ENCODE assay signal across 8 mouse cellular contexts in the genomic region with DNA sequence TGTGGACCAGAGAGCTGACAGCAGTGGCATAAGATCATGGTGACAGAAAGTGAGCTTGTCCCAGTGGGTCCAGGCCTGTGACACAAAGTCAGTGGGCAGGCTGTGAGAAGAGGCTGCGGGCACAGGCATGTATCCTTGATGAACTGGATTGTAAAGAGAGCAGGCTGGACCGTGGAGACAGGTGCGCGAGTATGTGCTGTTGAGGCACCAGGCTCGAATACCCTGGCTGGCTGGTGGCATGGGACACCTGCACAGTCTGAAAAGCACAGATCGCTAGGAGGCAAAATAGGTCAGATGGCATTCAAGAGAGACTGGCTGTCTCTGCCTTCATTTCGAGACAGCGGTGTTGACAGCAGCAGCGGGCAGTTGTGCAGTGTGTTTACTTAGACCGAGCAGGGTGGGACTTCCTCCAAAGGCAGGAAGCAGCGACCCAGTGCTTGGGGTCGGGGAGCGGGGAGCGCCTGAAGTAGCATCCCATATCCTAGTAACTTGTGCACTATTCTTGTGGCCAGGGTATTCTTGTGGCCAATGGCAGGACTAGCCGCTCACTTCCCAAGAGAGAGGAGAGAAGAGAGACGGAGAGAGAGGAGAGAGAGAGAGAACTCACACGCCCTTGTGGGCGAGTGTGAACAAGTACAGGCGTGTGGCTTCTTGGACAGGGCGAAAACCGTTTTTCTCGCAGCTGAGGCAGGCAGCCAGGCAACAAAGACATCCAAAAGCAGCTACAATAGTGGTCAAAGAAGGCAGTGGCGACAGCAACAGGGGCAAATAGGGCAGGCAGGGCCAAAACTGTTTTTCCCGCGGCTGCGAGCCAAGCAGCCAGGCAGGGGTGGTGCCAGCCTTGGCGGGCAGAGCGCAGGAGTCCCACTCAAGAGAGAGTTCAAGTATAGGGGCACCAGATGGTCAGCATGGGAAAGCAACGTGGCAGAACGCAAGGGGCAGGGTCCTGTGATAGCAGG. TPM values are rescaled to one million over a fixed set of nuclear protein-coding genes. Genes with fewer than 3 reads are reported as not detected.
DNase-seq lines count a peak whose midpoint lies in the region; ATAC-seq and TF ChIP-seq lines count a peak whose summit lies in the region.

No protein-coding gene starts in this region.

- no peaks in the 10 kb centered on the region for H3K9me3 ChIP-seq in CH12.LX (replicated peaks; ENCODE audit: low read length)
- H3K9me3 ChIP-seq in forebrain, embryonic 11.5 days (ENCODE audit: control insufficient read depth, low read length): no peaks in the 10 kb centered on the region
- no peaks in the 10 kb centered on the region for H3K9me3 ChIP-seq in hindbrain, embryonic 10.5 days
- no peaks in the 10 kb centered on the region for H3K9me3 ChIP-seq in lung, postnatal 0 days (ENCODE audit: low read length)

- peak overlapping the region; percentile 47 for H3K4me2 ChIP-seq in CH12.LX (ENCODE audit: insufficient read depth, low read depth, poor library complexity, severe bottlenecking)
- peak overlapping the region; percentile 84 for H3K4me2 ChIP-seq in forebrain, embryonic 11.5 days (ENCODE audit: low read depth, low read length, severe bottlenecking)
- peak overlapping the region; percentile 83 for H3K4me2 ChIP-seq in lung, postnatal 0 days (replicated peaks; ENCODE audit: low read depth, low read length)

- WGBS in forebrain, embryonic 11.5 days: 9% methylated on average over 30 of the region's 30 CpGs
- 9% methylated on average over 30 of the region's 30 CpGs for WGBS in hindbrain, embryonic 10.5 days
- 4% methylated on average over 30 of the region's 30 CpGs for WGBS in lung, postnatal 0 days
- WGBS in olfactory bulb, adult 2 months: 11% methylated on average over 30 of the region's 30 CpGs

- no peak for DNase-seq in CH12.LX (ENCODE audit: extremely low read depth)
- peak; percentile 65 for DNase-seq in forebrain, embryonic 11.5 days (ENCODE audit: low spot score)
- peak; percentile 60 for DNase-seq in hindbrain, embryonic 10.5 days (ENCODE audit: low spot score)
- DNase-seq in layer of hippocampus, adult 9-11 months: peak; percentile 14
- peak; percentile 39 for DNase-seq in lung, postnatal 0 days (ENCODE audit: low spot score)
- DNase-seq in thymus, postnatal 36 days: peak; percentile 64 to 68

- ATAC-seq in forebrain, embryonic 11.5 days (replicated peaks; ENCODE audit: low FRiP score): peak; percentile 85
- ATAC-seq in lung, postnatal 0 days: peak; percentile 75

- peaks cover 0 to 5% of the 10 kb centered on the region in 2 experiments; a peak in 1 of 4 replicates for H3K4me1 ChIP-seq in CH12.LX (ENCODE audit: control insufficient read depth in 1 of 2, insufficient read depth in 2 of 2)
- H3K4me1 ChIP-seq in brown adipose tissue, adult 24 weeks (ENCODE audit: control insufficient read depth, insufficient read depth, insufficient read length, low read length): no peaks in the 10 kb centered on the region
- H3K4me1 ChIP-seq in forebrain, embryonic 11.5 days (replicated peaks; ENCODE audit: control insufficient read depth, insufficient read depth, low read length): no peaks in the 10 kb centered on the region; the same call in 1 of the 2 replicates
- peaks cover 10% of the 10 kb centered on the region; the same call in 1 of the 2 replicates for H3K4me1 ChIP-seq in hindbrain, embryonic 10.5 days (replicated peaks)
- H3K4me1 ChIP-seq in lung, postnatal 0 days (ENCODE audit: insufficient read depth, low read depth, low read length): no peaks in the 10 kb centered on the region; the same call in 1 of the 2 replicates
- H3K4me1 ChIP-seq in olfactory bulb, adult 2 months (ENCODE audit: control insufficient read depth, insufficient read depth, low read length): peaks cover 9% of the 10 kb centered on the region

- H3K36me3 ChIP-seq in CH12.LX (replicated peaks in 1 of 2; ENCODE audit: control insufficient read depth in 1 of 2, insufficient read depth in 1 of 2, low read length in 1 of 2): no peaks in the 10 kb centered on the region
- no peaks in the 10 kb centered on the region for H3K36me3 ChIP-seq in forebrain, embryonic 11.5 days (ENCODE audit: control insufficient read depth, insufficient read depth, low read length)
- H3K36me3 ChIP-seq in hindbrain, embryonic 10.5 days: no peaks in the 10 kb centered on the region
- H3K36me3 ChIP-seq in lung, postnatal 0 days (ENCODE audit: insufficient read depth, low read length): no peaks in the 10 kb centered on the region

- TF ChIP-seq RAD21 in CH12.LX (IDR thresholded peaks at IDR 0.05; ENCODE audit: low read depth, low read length): no peak

- in situ Hi-C loops in CH12.LX (cut with MboI; ENCODE audit: low pct_ligation_motif_present, low pct_unique_long_range_greater_than_20kb, low sequenced_read_pairs): no loop called here

- no peaks in the 10 kb centered on the region for H3K27me3 ChIP-seq in CH12.LX (replicated peaks)
- H3K27me3 ChIP-seq in forebrain, embryonic 11.5 days (ENCODE audit: control insufficient read depth, insufficient read depth, low read length): no peaks in the 10 kb centered on the region
- H3K27me3 ChIP-seq in hindbrain, embryonic 10.5 days (ENCODE audit: insufficient read depth, poor library complexity, severe bottlenecking): no peaks in the 10 kb centered on the region
- no peaks in the 10 kb centered on the region for H3K27me3 ChIP-seq in lung, postnatal 0 days (replicated peaks; ENCODE audit: insufficient read depth, low read length)

- no peak for TF ChIP-seq POLR2A in CH12.LX (IDR thresholded peaks at IDR 0.05; ENCODE audit: low read depth, low read length)
- TF ChIP-seq POLR2A in olfactory bulb, adult 2 months (IDR thresholded peaks at IDR 0.05; ENCODE audit: insufficient read depth, low read depth, low read length): no peak

- H3K9ac ChIP-seq in CH12.LX (ENCODE audit: insufficient read depth, low read depth): peak overlapping the region; percentile 13; the same call in 1 of the 2 replicates
- peak overlapping the region; percentile 70 for H3K9ac ChIP-seq in forebrain, embryonic 11.5 days (ENCODE audit: low read length)
- 0 out of 2 replicates have a peak overlapping the region, but pooled peaks have one; percentile 26 for H3K9ac ChIP-seq in lung, postnatal 0 days (replicated peaks; ENCODE audit: low read depth)

- TF ChIP-seq EP300 in CH12.LX (IDR thresholded peaks at IDR 0.05; ENCODE audit: low read length): no peak
- no peak for TF ChIP-seq EP300 in lung, postnatal 0 days (IDR thresholded peaks at IDR 0.05)

- dilution Hi-C loops in CH12.LX (cut with MboI; ENCODE audit: extremely low pct_ligation_motif_present, extremely low pct_unique_long_range_greater_than_20kb, low sequenced_read_pairs): no loop called here

- no peak for TF ChIP-seq CTCF in CH12.LX (conservative IDR thresholded peaks at IDR 0.05 in 1 of 2, IDR thresholded peaks at IDR 0.05 in 1 of 2; ENCODE audit: low read depth in 2 of 2, low read length in 2 of 2)
- TF ChIP-seq CTCF in lung, postnatal 0 days (IDR thresholded peaks at IDR 0.05): no peak
- no peak for TF ChIP-seq CTCF in olfactory bulb, adult 2 months (IDR thresholded peaks at IDR 0.05; ENCODE audit: insufficient read depth, low read depth, low read length)

- no peaks in the 10 kb centered on the region for H3K79me2 ChIP-seq in CH12.LX (replicated peaks; ENCODE audit: control insufficient read depth, extremely low read depth, insufficient read depth, poor library complexity, severe bottlenecking)

- H3K27ac ChIP-seq in CH12.LX (ENCODE audit: insufficient read depth, low read depth): no peak overlapping the region
- H3K27ac ChIP-seq in brown adipose tissue, adult 24 weeks (replicated peaks; ENCODE audit: low read depth, low read length): no peak overlapping the region
- H3K27ac ChIP-seq in forebrain, embryonic 11.5 days (ENCODE audit: low read depth, low read length): no peak overlapping the region
- peak overlapping the region; percentile 84 for H3K27ac ChIP-seq in hindbrain, embryonic 10.5 days
- H3K27ac ChIP-seq in lung, postnatal 0 days (ENCODE audit: low read length): no peak overlapping the region
- H3K27ac ChIP-seq in olfactory bulb, adult 2 months (ENCODE audit: insufficient read depth, low read depth, low read length): no peak overlapping the region

- H3K4me3 ChIP-seq in CH12.LX (replicated peaks in 1 of 3; ENCODE audit: low read depth in 2 of 3, low read length in 2 of 3, poor library complexity in 1 of 3): peak overlapping the region in 1 of 3 experiments; percentile 51
- H3K4me3 ChIP-seq in brown adipose tissue, adult 24 weeks (ENCODE audit: insufficient read depth, low read depth, low read length): peak overlapping the region; percentile 59
- peak overlapping the region; percentile 42 for H3K4me3 ChIP-seq in forebrain, embryonic 11.5 days (ENCODE audit: low read depth, low read length)
- H3K4me3 ChIP-seq in hindbrain, embryonic 10.5 days: peak overlapping the region; percentile 61
- H3K4me3 ChIP-seq in lung, postnatal 0 days (ENCODE audit: low read depth, low read length): peak overlapping the region; percentile 44
- H3K4me3 ChIP-seq in olfactory bulb, adult 2 months (ENCODE audit: insufficient read depth, low read depth, low read length): peak overlapping the region; percentile 42

RNA-seq across cellular contexts. Expression of a gene that starts 14.4 kb away (rescaled TPM):
- total RNA-seq in CH12.LX (2012; rRNA removed) (not detected in 2 replicates), CH12.LX (2014; rRNA removed) (not detected in 2 replicates)
- not detected in 2 replicates for polyA plus RNA-seq in CH12.LX (2012; ENCODE audit: insufficient read length, low read depth)
- polyA plus RNA-seq in brown adipose tissue, adult 24 weeks (2012; ENCODE audit: insufficient read depth, insufficient read length, missing spikeins): not detected in 2 replicates
- polyA plus RNA-seq in forebrain, embryonic 11.5 days (2014; fragmentation: Nextera tagmentation; extraction: Ambion mirVana): 1.7 and 2.3 TPM in 2 replicates
- polyA plus RNA-seq in hindbrain, embryonic 10.5 days (2016; fragmentation: Nextera tagmentation; extraction: Ambion mirVana): 1.3 and 3.3 TPM in 2 replicates
- 0.06 and 0.18 TPM in 2 replicates for polyA plus RNA-seq in lung, postnatal 0 days (2015; fragmentation: Nextera tagmentation; extraction: Ambion mirVana)
- not detected in 2 replicates for polyA plus RNA-seq in olfactory bulb, adult 2 months (2012; ENCODE audit: insufficient read depth, insufficient read length, low replicate concordance, missing spikeins)

RNA-seq across cellular contexts. Expression of a gene that starts 18.6 kb away (rescaled TPM):
- total RNA-seq in CH12.LX (2012; rRNA removed) (91.2 and 112 TPM in 2 replicates), CH12.LX (2014; rRNA removed) (163 and 184 TPM in 2 replicates)
- polyA plus RNA-seq in CH12.LX (2012; ENCODE audit: insufficient read length, low read depth): 84.0 and 92.3 TPM in 2 replicates
- polyA plus RNA-seq in brown adipose tissue, adult 24 weeks (2012; ENCODE audit: insufficient read depth, insufficient read length, missing spikeins): 6.5 and 8.0 TPM in 2 replicates
- 77.6 and 77.7 TPM in 2 replicates for polyA plus RNA-seq in forebrain, embryonic 11.5 days (2014; fragmentation: Nextera tagmentation; extraction: Ambion mirVana)
- 54.8 and 75.7 TPM in 2 replicates for polyA plus RNA-seq in hindbrain, embryonic 10.5 days (2016; fragmentation: Nextera tagmentation; extraction: Ambion mirVana)
- 22.9 and 24.8 TPM in 2 replicates for polyA plus RNA-seq in lung, postnatal 0 days (2015; fragmentation: Nextera tagmentation; extraction: Ambion mirVana)
- not detected in 2 replicates for polyA plus RNA-seq in olfactory bulb, adult 2 months (2012; ENCODE audit: insufficient read depth, insufficient read length, low replicate concordance, missing spikeins)

RNA-seq across cellular contexts. Expression of a gene that starts 18.6 kb away (rescaled TPM):
- total RNA-seq in CH12.LX (2012; rRNA removed): 6.0 and 6.4 TPM in 2 replicates
- 8.9 and 10.4 TPM in 2 replicates for total RNA-seq in CH12.LX (2014; rRNA removed)
- 6.6 TPM in 2 replicates for polyA plus RNA-seq in CH12.LX (2012; ENCODE audit: insufficient read length, low read depth)
- 7.6 and 7.7 TPM in 2 replicates for polyA plus RNA-seq in brown adipose tissue, adult 24 weeks (2012; ENCODE audit: insufficient read depth, insufficient read length, missing spikeins)
- 8.1 and 8.8 TPM in 2 replicates for polyA plus RNA-seq in forebrain, embryonic 11.5 days (2014; fragmentation: Nextera tagmentation; extraction: Ambion mirVana)
- polyA plus RNA-seq in hindbrain, embryonic 10.5 days (2016; fragmentation: Nextera tagmentation; extraction: Ambion mirVana): 6.7 and 8.5 TPM in 2 replicates
- 5.7 and 6.4 TPM in 2 replicates for polyA plus RNA-seq in lung, postnatal 0 days (2015; fragmentation: Nextera tagmentation; extraction: Ambion mirVana)
- polyA plus RNA-seq in olfactory bulb, adult 2 months (2012; ENCODE audit: insufficient read depth, insufficient read length, low replicate concordance, missing spikeins): not detected in 2 replicates

Comparison
In these comparisons a context has a peak if more than half of its experiments do, and no peak if none do; other contexts are left out.
1. H3K9ac ChIP-seq: peak in every context shown above with its lines; median percentile 70 in forebrain, embryonic 11.5 days; 26 in lung, postnatal 0 days; 13 in CH12.LX.